Mouse (Mus musculus) midbrain, embryonic 14.5 days (tissue): ENCODE measurements at regions not wholly inside any gene's neighbourhood (a gene's known extent, or its start where the extent isn't known, plus 50 kb on each side); places are given as distances from the start of the nearest gene placed in this dataset.

ENCODE experiments used
- ATAC-seq: fragments of 200-750 bp; cut with Nextera tagmentation; 2 replicates; pipeline ENCODE4 v1.8.0; 2017; ENCODE audit warnings: moderate number of reproducible peaks, moderate library complexity; ENCODE audit not compliant: low FRiP score, low TSS enrichment
- DNase-seq: peaks from one replicate; pipeline ENCODE4 v3.0.0-alpha.2; 2015
- H3K27ac ChIP-seq: fragments of 300-500 bp; sonication (generic); replicated peaks from 2 replicates; pipeline ENCODE4 v1.5.1; 2014; ENCODE audit warnings: mild to moderate bottlenecking, low read depth, low read length, moderate library complexity
- H3K27me3 ChIP-seq: fragments of 300-500 bp; sonication (generic); 2 replicates; pipeline ENCODE4 v1.6.1; 2014; ENCODE audit warnings: low read length, control low read depth, mixed read lengths; ENCODE audit not compliant: control insufficient read depth, insufficient read depth
- H3K36me3 ChIP-seq: fragments of 300-500 bp; sonication (generic); 2 replicates; pipeline ENCODE4 v1.6.1; 2014; ENCODE audit warnings: low read length, control low read depth; ENCODE audit not compliant: control insufficient read depth, insufficient read depth
- H3K4me1 ChIP-seq: fragments of 300-500 bp; sonication (generic); 2 replicates; pipeline ENCODE4 v1.6.1; 2014; ENCODE audit warnings: mild to moderate bottlenecking, antibody characterized with exemption, low read length, control low read depth; ENCODE audit not compliant: control insufficient read depth, insufficient read depth
- H3K4me2 ChIP-seq: fragments of 300-500 bp; sonication (generic); 2 replicates; pipeline ENCODE4 v1.6.1; 2014; ENCODE audit warnings: mild to moderate bottlenecking, low read length, moderate library complexity
- H3K4me3 ChIP-seq: fragments of 300-500 bp; sonication (generic); replicated peaks from 2 replicates; pipeline ENCODE4 v1.5.1; 2014; ENCODE audit warnings: low read depth, low read length
- H3K9ac ChIP-seq: fragments of 300-500 bp; sonication (generic); replicated peaks from 2 replicates; pipeline ENCODE4 v1.6.1; 2014; ENCODE audit warnings: mild to moderate bottlenecking, low read length, moderate library complexity
- H3K9me3 ChIP-seq: fragments of 300-500 bp; sonication (generic); 2 replicates; pipeline ENCODE4 v1.6.1; 2016; ENCODE audit warnings: low read length, control low read depth, mixed read lengths; ENCODE audit not compliant: control insufficient read depth
- WGBS: fragments of 180-500 bp; shearing (Covaris S2); extraction: QIAGEN DNeasy Blood & Tissue Kit; methylation state at CpG from one replicate; pipeline ENCODE4 v1.1.7; 2014; 5-methylcytosine and 5-hydroxymethylcytosine counted together

DNA sequence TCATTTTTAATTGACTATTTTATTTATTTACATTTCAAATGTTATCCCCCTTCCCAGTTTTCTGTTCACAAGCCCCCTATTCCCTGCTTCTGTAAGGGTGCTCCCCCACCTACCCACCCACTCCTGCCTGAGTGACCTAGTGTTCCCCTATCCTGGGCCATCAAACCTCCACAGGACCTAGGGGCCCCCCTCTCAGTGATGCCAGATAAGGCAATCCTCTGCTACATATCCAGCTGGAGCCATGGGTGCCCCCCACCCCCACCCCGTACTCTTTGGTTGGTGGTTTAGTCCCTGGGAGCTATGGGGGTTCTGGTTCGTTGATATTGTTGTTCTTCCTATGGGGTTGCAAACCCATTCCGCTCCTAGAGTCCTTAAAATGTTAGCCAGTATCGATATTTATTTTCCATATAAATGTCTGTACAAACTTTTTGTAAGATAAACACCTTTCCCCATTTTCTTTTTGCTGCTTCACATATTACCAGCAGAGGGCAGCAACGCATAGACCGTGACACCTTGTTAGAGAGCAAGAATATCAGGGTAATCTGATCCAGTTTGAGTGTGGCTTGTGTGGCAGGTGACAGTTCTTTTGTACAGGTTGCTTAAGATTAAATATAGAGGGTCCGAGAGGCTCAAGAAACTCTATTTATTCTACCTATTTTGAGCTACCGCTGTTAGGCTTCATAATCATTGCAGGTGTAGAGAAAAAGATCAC is 177.2 kb upstream of the Scn7a start:
- Histone ChIP-seq H3K4me1 (no peaks in the 10 kb centered on the region), H3K4me3 (no peak overlapping the region), H3K9ac (no peak overlapping the region), H3K4me2 (no peak overlapping the region), H3K9me3 (no peaks in the 10 kb centered on the region), H3K36me3 (no peaks in the 10 kb centered on the region), H3K27me3 (no peaks in the 10 kb centered on the region), H3K27ac (no peak overlapping the region)
- 31% methylated on average over 8 of the region's 8 CpGs for WGBS
- DNase-seq (peak; percentile 89), ATAC-seq (peak; percentile 60)

DNA sequence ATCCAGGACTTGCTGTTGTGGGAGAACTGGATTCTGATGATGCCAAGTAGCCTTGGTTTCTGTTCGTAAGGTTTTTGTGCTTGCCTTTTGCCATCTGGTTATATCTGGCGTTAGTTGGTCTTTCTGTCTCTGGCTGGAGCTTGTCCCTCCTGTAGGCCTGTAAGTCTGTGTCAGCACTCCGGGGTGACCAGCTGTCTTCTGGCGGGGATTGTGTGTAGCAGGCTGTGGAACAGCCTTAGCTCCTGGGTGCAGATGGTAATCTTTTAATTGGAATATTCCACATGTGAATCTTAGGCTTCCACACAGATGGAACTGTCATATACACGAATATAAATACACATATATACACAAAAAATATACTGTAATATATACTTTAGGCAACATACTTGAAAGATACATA is 156.5 kb upstream of the Scn7a start:
- no peak for DNase-seq
- 80% methylated on average over 5 of the region's 5 CpGs for WGBS

DNA sequence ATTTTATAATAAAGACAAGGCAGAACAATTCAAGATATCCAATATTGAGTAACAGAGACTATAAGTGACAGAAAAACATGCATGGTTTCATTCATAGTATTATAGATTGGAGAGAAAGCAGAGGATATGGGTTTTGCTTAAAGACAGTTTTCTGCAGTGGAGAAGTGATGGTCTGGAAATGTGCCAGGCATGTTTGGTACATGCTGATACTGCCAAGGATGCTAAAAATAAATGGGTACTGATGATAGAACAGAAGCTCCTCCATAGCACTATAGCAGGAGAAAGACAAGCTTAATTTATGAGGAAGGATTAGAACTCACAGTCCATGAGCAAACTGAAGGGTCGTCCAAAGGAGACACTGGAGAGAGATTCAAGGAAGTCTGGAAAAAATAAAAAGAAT is 113.3 kb upstream of the Scn7a start:
- Histone ChIP-seq H3K27ac (no peak overlapping the region), H3K9ac (no peak overlapping the region), H3K36me3 (no peaks in the 10 kb centered on the region), H3K4me2 (no peak overlapping the region), H3K27me3 (no peaks in the 10 kb centered on the region), H3K4me3 (no peak overlapping the region), H3K4me1 (no peaks in the 10 kb centered on the region), H3K9me3 (no peaks in the 10 kb centered on the region)
- DNase-seq, result no peak
- WGBS, result 90% methylated on average over 1 of the region's 1 CpGs
- no peak for ATAC-seq

More for the DNA sequence above, 156.5 kb upstream of the Scn7a start:
- ATAC-seq, result no peak
- Histone ChIP-seq H3K4me2 (no peak overlapping the region), H3K9ac (no peak overlapping the region), H3K27me3 (no peaks in the 10 kb centered on the region), H3K4me3 (no peak overlapping the region), H3K9me3 (no peaks in the 10 kb centered on the region), H3K36me3 (no peaks in the 10 kb centered on the region), H3K4me1 (no peaks in the 10 kb centered on the region), H3K27ac (no peak overlapping the region)

DNA sequence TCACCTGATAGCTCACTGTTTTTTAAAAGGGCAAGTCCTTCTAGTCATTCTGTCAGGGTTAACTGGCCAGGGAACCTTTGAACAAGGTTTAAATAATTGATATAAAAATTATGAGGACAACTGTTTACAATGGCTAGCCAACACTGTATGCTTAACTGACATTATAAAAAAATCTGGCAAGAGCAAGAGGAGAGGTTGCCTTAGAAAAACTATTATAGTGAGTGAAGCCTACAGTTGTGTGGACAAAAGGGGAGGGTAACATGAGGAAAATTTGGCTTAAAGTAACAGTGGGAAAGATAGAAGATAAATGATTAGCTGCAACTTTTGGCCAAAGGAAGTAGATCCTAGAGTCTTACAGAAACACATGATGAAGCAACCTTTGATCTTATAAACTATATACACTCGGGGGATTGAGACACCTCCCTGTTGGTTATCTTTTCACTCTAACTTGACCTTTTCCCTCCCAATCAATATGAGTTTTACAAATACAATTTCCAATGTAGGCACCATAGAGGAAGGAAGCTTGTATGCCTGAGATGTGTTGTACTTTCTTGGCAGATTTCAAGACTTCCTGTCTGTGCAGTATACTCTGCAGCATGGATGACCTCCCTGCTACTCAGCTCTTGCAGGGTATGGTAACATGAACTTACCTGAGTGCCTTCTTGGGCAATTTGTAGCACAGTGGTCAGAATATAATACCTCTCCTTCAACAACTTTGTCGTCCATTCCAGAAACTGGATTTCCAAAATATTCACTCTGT is 82.9 kb upstream of the Scn7a start:
- Histone ChIP-seq H3K4me1 (no peaks in the 10 kb centered on the region), H3K27ac (no peak overlapping the region), H3K4me2 (no peak overlapping the region), H3K36me3 (no peaks in the 10 kb centered on the region), H3K27me3 (no peaks in the 10 kb centered on the region), H3K4me3 (no peak overlapping the region), H3K9ac (no peak overlapping the region), H3K9me3 (no peaks in the 10 kb centered on the region)
- 90% methylated on average over 2 of the region's 2 CpGs for WGBS
- ATAC-seq (no peak), DNase-seq (no peak)
